Mouse (Mus musculus) liver, embryonic 15.5 days (tissue): Measurements from ENCODE around the gene Cyb561. TPM values are rescaled to one million over a fixed set of nuclear protein-coding genes. Genes with fewer than 3 reads are reported as not detected.
A peak's percentile ranks its signal among the peaks of the same experiment; 100 is the strongest.

Experiments
- ATAC-seq: fragments of 200-750 bp; cut with Nextera tagmentation; 2 replicates; pipeline ENCODE4 v1.8.0; 2017; ENCODE audit warnings: moderate number of reproducible peaks, mild to moderate bottlenecking, moderate library complexity; ENCODE audit not compliant: insufficient read depth
- H3K27ac ChIP-seq: fragments of 300-500 bp; sonication (generic); replicated peaks from 2 replicates; pipeline ENCODE4 v1.5.1; 2015; ENCODE audit warnings: mild to moderate bottlenecking, inconsistent platforms
- H3K27me3 ChIP-seq: fragments of 300-500 bp; sonication (generic); 2 replicates; pipeline ENCODE4 v1.6.1; 2015; ENCODE audit warnings: mild to moderate bottlenecking, inconsistent platforms
- H3K36me3 ChIP-seq: fragments of 300-500 bp; sonication (generic); replicated peaks from 2 replicates; pipeline ENCODE4 v1.6.1; 2015; ENCODE audit warnings: moderate library complexity, mild to moderate bottlenecking, inconsistent platforms
- H3K4me1 ChIP-seq: fragments of 300-500 bp; sonication (generic); replicated peaks from 2 replicates; pipeline ENCODE4 v1.6.1; 2015; ENCODE audit warnings: inconsistent platforms
- H3K4me2 ChIP-seq: fragments of 300-500 bp; sonication (generic); 2 replicates; pipeline ENCODE4 v1.6.1; 2015; ENCODE audit warnings: moderate library complexity, mild to moderate bottlenecking, inconsistent platforms
- H3K4me3 ChIP-seq: fragments of 300-500 bp; sonication (generic); replicated peaks from 2 replicates; pipeline ENCODE4 v1.5.1; 2015; ENCODE audit warnings: mild to moderate bottlenecking, inconsistent platforms
- H3K9ac ChIP-seq: fragments of 300-500 bp; sonication (generic); 2 replicates; pipeline ENCODE4 v1.6.1; 2015; ENCODE audit warnings: moderate library complexity, mild to moderate bottlenecking, inconsistent platforms
- H3K9me3 ChIP-seq: fragments of 300-500 bp; sonication (generic); replicated peaks from 2 replicates; pipeline ENCODE4 v1.6.1; 2016; ENCODE audit warnings: inconsistent platforms
- WGBS: fragments of 180-500 bp; shearing (Covaris S2); methylation state at CpG from one replicate; pipeline ENCODE4 v1.1.7; 2015; ENCODE audit warnings: mixed read lengths; ENCODE audit not compliant: insufficient replicate concordance; 5-methylcytosine and 5-hydroxymethylcytosine counted together
- polyA plus RNA-seq: library from polyadenylated mRNA; unstranded; fragments of >200 nt; fragmentation: Nextera tagmentation; extraction: Ambion mirVana; gene quantifications from 2 replicates; pipeline ENCODE4 v1.2.1, GENCODE M21; 2015

Gene Cyb561
- polyA plus RNA-seq, 1 experiment from 2014 or later: 1.5 TPM

DNA sequence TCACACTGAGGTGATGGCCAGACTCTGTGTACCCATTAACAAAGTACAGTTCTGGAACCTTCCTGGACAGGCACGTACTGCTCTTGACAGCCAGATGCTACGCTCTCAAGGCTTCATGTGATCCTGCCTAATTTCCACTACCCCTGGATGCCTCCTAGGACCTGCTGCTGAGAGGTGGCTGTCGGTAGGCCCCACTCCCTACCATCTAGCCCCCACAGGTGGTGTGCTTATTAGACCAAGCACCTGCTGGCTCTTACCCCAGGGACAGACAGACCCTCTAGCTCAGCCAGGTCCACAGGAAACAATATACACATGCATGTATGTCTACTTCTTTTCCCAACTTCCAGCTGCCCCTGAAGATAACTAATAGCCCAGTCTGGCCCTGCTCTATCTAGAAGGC lies 16.2 kb downstream of the Cyb561 start:
- no peak overlapping the region for H3K4me3 ChIP-seq
- no peaks in the 10 kb centered on the region for H3K4me1 ChIP-seq
- no peak overlapping the region for H3K4me2 ChIP-seq
- no peaks in the 10 kb centered on the region for H3K36me3 ChIP-seq
- H3K27ac ChIP-seq: no peak overlapping the region
- no peaks in the 10 kb centered on the region for H3K9me3 ChIP-seq
- H3K9ac ChIP-seq: no peak overlapping the region
- 70% methylated on average over 3 of the region's 3 CpGs for WGBS
- peaks cover 31% of the 10 kb centered on the region for H3K27me3 ChIP-seq
- no peak for ATAC-seq

DNA sequence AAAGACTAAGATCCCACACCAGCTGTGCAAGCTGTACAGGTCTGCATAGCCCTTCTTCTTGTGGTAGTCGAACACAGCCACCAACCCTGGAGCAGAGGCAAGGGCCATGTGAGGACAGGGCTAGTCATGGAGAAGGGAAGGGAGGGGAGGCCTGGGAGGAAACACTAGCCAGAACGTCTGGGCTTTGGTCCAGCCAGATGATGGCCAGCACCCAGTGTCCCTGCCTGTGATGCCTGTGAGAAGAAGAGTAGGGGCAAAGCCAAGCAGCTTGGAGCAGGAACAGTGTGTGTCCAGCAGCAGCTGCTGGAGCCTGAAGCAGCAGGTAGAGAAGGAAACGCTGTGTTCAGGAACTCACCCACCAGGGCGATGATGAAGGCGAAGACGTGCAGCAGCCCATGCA lies 16.9 kb downstream of the Cyb561 start:
- Histone ChIP-seq H3K4me3 (no peak overlapping the region), H3K36me3 (no peaks in the 10 kb centered on the region), H3K4me1 (no peaks in the 10 kb centered on the region), H3K9me3 (no peaks in the 10 kb centered on the region), H3K9ac (no peak overlapping the region), H3K27ac (no peak overlapping the region), H3K4me2 (no peak overlapping the region), H3K27me3 (peaks cover 23% of the 10 kb centered on the region)
- ATAC-seq: no peak
- 72% methylated on average over 6 of the region's 6 CpGs for WGBS

DNA sequence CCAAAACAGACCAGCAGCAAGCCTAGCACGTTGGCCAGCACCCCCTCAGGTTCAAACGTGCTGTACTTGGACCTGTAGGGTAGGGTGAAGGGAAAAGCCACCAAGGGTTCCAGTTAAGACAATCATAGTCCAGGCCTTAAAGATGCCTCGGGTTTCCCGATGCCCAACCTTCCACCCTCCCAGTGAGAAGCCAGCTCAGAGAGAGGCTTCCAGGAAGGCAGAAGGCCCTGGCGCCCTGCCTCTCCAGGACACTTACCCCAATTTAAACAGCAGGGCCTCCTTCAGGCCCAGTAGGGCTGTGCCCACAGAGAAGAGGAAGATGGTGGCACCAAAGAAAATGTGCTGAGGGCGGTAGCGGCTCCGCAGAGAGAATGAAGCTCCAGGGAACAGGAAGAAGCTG lies 17.6 kb downstream of the Cyb561 start:
- Histone ChIP-seq H3K4me1 (no peaks in the 10 kb centered on the region), H3K9ac (no peak overlapping the region), H3K4me3 (no peak overlapping the region), H3K27ac (no peak overlapping the region), H3K36me3 (no peaks in the 10 kb centered on the region), H3K27me3 (peaks cover 16% of the 10 kb centered on the region), H3K9me3 (no peaks in the 10 kb centered on the region), H3K4me2 (no peak overlapping the region)
- 71% methylated on average over 8 of the region's 8 CpGs for WGBS
- no peak for ATAC-seq

DNA sequence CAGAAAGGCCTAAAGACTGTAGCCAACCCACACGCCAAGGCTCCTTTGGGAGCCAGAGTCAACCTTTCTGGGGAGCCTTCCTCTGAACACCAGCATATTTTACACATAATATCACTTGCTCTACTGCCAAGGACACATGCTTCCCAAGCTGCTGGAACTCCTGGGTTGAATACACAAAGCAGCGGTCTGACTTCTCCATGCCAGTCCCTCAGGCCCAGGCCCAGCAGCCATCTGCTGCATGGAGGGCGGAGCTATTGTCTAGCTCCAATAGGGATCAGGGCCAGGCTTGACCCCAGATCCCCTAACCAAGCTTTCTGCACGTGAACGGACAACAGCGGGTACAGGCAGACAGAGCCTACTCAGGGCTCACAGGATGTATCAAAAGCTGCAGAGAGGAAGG lies 18.3 kb downstream of the Cyb561 start:
- WGBS: 67% methylated on average over 6 of the region's 6 CpGs
- Histone ChIP-seq H3K9me3 (no peaks in the 10 kb centered on the region), H3K4me2 (no peak overlapping the region), H3K27ac (no peak overlapping the region), H3K4me3 (no peak overlapping the region), H3K4me1 (no peaks in the 10 kb centered on the region), H3K9ac (no peak overlapping the region), H3K36me3 (no peaks in the 10 kb centered on the region), H3K27me3 (peaks cover 11% of the 10 kb centered on the region)
- no peak for ATAC-seq

DNA sequence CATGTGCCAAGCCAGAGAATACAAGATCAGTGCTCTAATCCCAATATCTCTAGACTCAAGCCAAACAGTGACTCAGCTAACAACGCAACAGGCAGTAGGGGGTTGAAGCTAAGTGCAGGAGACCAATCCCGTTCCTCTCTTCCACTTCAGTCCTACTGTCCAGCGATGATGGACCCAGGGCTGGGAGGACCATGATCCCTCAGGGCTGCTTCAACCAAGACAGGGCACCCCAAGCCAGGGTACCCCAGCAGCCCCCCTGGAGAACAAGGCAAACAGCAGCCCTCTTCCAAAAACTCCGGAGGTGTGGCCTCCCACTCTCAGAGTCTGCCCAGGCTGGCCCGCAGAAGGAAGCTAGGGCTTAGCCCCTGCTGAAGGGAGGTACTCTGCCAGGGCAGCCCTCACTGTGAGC lies 18.8 kb downstream of the Cyb561 start:
- Histone ChIP-seq H3K4me2 (no peak overlapping the region), H3K27me3 (peaks cover 9% of the 10 kb centered on the region), H3K27ac (no peak overlapping the region), H3K36me3 (no peaks in the 10 kb centered on the region), H3K4me1 (no peaks in the 10 kb centered on the region), H3K9ac (no peak overlapping the region), H3K4me3 (no peak overlapping the region), H3K9me3 (no peaks in the 10 kb centered on the region)
- 50% methylated on average over 5 of the region's 5 CpGs for WGBS
- ATAC-seq: no peak

DNA sequence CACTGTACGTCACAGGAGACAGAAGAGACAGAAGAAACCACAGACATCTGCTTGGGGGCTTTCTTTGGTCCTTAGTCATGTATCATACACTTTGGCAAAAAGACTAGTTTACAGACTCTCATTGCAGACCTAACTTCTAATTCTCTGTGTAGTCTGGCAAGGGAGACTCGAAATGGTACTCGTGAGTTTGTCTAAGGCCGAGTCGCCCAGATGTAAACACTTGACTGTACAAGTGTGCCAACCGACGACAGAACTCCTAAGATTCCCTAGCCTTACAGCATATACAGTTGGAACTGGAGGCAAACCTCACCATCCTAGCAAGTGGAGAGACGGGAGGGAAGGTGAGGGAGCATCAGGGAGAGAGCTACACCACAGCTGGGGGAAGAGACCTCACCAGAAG lies 19.4 kb downstream of the Cyb561 start:
- no peak overlapping the region for H3K4me3 ChIP-seq
- H3K27ac ChIP-seq: no peak overlapping the region
- H3K9ac ChIP-seq: no peak overlapping the region
- H3K36me3 ChIP-seq: no peaks in the 10 kb centered on the region
- H3K27me3 ChIP-seq: peaks cover 4% of the 10 kb centered on the region
- H3K4me1 ChIP-seq: no peaks in the 10 kb centered on the region
- WGBS: 68% methylated on average over 8 of the region's 8 CpGs
- no peak overlapping the region for H3K4me2 ChIP-seq
- no peak for ATAC-seq
- H3K9me3 ChIP-seq: no peaks in the 10 kb centered on the region

DNA sequence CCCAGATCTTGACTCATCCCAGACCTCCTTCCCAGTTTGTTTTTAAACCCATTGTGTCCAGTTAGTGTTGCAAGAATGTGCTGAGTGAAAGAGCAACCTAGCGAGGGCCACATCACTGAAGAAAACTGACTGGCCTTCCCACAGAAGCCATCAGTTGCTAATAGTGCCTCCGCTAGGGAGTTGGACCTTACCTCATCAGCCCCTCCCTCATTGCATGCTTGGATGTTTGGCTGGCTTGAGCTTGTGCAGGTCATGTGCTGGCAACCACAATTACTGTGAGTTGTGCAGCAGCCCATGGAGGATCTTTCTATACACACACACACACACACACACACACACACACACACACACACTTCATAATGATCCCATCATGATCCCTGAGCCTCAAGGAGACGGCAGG lies 21.8 kb downstream of the Cyb561 start:
- Histone ChIP-seq H3K9ac (no peak overlapping the region), H3K27me3 (peaks cover 11% of the 10 kb centered on the region), H3K9me3 (no peaks in the 10 kb centered on the region), H3K4me1 (no peaks in the 10 kb centered on the region), H3K4me2 (no peak overlapping the region), H3K27ac (no peak overlapping the region), H3K36me3 (no peaks in the 10 kb centered on the region), H3K4me3 (no peak overlapping the region)
- 72% methylated on average over 3 of the region's 3 CpGs for WGBS
- no peak for ATAC-seq

DNA sequence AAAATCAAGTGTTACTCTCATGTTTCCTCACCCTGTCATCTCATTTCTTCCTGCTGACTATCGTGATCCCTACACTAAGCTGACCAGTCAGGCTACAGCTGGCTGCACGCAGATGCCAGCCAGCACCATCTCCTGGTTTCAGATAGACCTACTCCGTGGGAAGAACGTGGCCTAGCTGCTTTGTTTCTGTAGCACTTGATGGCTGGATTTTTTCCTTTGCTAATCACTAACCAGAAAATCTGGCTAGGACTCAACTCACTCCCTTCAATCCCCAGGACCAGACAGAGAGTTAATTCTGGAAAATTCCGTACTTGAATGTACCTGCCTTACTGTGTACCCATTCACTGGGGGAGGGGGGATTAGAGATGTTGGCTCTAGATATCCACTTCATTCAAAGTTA lies 25.0 kb downstream of the Cyb561 start:
- H3K9me3 ChIP-seq: no peaks in the 10 kb centered on the region
- H3K4me2 ChIP-seq: no peak overlapping the region
- no peaks in the 10 kb centered on the region for H3K4me1 ChIP-seq
- ATAC-seq: no peak
- no peak overlapping the region for H3K9ac ChIP-seq
- H3K4me3 ChIP-seq: no peak overlapping the region
- WGBS: 63% methylated on average over 5 of the region's 5 CpGs
- peaks cover 11% of the 10 kb centered on the region; the same call in 1 of the 2 replicates for H3K27me3 ChIP-seq
- H3K27ac ChIP-seq: no peak overlapping the region
- H3K36me3 ChIP-seq: no peaks in the 10 kb centered on the region

DNA sequence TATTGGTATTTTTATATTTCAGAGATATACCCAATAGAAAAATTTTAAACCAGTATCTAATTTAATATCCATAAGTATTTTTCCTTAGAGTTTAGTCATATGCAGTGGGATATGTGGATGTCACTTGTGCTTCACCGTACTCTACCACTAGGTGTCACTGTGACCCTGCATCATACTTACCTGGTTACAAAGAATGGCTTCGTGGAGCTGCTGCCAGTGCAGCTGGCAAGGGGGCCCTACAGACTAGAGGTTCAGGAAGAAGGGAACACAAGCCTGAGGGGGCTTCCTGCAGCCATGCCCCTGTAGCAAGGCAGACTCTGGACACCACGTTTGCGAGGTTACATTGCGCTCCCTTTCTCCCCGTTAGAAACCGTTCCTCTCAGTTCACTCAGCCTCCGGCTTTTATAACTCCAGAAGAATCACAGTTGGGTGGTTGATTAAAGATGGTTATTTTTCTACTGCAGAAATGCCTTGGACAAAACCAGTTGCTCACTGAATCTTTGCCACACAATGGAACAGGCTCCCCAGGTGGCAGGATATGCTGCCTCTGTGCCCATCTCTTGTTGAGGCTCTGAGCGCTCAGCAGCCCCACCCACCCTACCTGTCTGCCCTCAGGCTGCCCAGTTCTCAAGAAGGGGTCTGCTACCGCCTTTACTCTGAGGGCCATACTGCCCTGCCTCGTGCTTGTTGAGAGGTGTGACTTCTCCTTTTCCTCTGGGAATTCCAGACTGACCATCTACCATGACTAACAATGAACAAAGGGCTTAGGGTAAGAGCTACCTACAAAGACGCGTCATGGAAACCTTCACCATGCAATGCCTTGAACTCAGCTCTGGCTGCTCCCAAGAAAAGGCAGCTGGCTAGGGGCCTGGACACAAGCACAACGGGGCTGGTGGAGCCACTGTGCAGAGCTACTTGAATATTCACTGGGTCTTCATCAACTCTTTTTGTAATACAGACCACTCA lies 25.8 kb downstream of the Cyb561 start:
- Histone ChIP-seq H3K4me2 (no peak overlapping the region), H3K36me3 (no peaks in the 10 kb centered on the region), H3K9me3 (no peaks in the 10 kb centered on the region), H3K27me3 (peaks cover 11% of the 10 kb centered on the region; the same call in 1 of the 2 replicates), H3K27ac (no peak overlapping the region), H3K4me1 (peaks cover 7% of the 10 kb centered on the region), H3K9ac (no peak overlapping the region), H3K4me3 (no peak overlapping the region)
- ATAC-seq: no peak
- 52% methylated on average over 14 of the region's 14 CpGs for WGBS

DNA sequence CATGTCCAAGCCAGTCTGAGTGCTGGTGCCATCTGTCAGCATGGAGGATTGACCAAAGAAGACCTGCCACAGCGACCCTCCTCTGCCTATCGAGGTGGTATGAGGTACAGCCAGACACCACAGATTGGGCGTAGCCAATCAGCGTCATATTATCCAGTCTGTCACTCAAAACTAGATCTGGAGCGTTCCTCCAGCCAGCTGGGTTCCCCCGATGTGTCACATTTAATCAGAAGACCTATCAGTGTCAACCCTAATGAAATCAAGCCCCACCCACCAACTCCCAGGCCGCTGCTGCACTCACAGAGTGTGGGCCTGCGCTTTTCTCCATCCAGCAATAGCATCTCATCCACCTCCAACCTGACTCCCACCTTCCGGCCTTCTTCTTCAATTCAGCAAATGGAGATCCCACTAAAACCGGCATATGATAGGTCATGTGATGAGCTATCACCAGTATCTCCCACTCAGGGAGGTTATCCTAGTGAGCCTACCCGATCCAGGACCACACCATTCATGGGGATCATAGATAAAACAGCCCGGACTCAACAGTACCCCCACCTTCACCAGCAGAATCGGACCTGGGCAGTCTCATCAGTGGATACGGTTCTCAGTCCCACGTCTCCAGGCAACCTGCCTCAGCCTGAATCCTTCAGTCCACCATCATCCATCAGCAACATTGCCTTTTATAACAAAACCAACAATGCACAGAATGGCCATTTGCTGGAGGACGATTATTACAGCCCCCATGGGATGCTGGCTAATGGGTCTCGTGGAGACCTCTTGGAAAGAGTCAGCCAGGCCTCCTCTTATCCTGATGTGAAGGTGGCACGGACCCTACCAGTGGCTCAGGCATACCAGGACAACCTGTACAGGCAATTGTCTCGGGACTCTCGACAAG lies 30.1 kb downstream of the Cyb561 start:
- no peak for ATAC-seq
- no peaks in the 10 kb centered on the region for H3K9me3 ChIP-seq
- WGBS: 66% methylated on average over 20 of the region's 20 CpGs

DNA sequence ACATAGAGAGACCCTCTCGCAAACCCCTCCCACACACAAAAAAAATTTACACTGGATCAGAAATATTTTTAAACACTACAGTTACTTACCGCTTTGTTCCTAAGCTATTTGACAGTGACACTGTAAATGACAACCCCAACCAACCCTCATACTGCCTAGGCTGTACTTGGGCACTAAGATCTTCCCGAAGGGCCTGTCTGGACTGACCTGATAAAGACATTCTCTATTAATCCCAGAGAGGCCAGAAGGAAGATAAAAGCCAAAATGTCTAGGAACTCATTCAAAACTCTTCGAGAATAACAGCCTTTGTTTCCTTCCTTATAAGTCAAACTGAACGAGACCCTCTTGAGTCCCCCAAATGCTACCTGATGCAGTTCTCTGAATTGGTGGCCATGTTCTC lies 31.9 kb downstream of the Cyb561 start:
- WGBS: 44% methylated on average over 5 of the region's 5 CpGs
- Histone ChIP-seq H3K27ac (no peak overlapping the region), H3K9me3 (no peaks in the 10 kb centered on the region), H3K4me1 (peaks cover 31% of the 10 kb centered on the region), H3K4me2 (peak overlapping the region; percentile 32), H3K4me3 (no peak overlapping the region), H3K36me3 (no peaks in the 10 kb centered on the region; the same call in 1 of the 2 replicates), H3K27me3 (no peaks in the 10 kb centered on the region), H3K9ac (no peak overlapping the region)
- peak; percentile 84 for ATAC-seq

More for the DNA sequence above, 30.1 kb downstream of the Cyb561 start:
- Histone ChIP-seq H3K36me3 (no peaks in the 10 kb centered on the region; the same call in 1 of the 2 replicates), H3K27me3 (peaks cover 8% of the 10 kb centered on the region; the same call in 1 of the 2 replicates), H3K27ac (no peak overlapping the region), H3K4me2 (no peak overlapping the region), H3K4me3 (no peak overlapping the region), H3K9ac (no peak overlapping the region), H3K4me1 (peaks cover 31% of the 10 kb centered on the region)
